Mouse (Mus musculus) CH12.LX (cell line): Measurements from ENCODE around the gene Tes3-ps. TPM values are rescaled to one million over a fixed set of nuclear protein-coding genes. Genes with fewer than 3 reads are reported as not detected.

Experiments used
- DNase-seq: peaks from one replicate; pipeline ENCODE4 v3.0.0-alpha.2; 2013; ENCODE audit errors: extremely low read depth
- H3K27ac ChIP-seq: 2 replicates; pipeline ENCODE4 v1.5.1; 2012; ENCODE audit warnings: low read depth, mild to moderate bottlenecking, control low read depth, moderate library complexity; ENCODE audit not compliant: insufficient read depth
- H3K27me3 ChIP-seq: replicated peaks from 2 replicates; pipeline ENCODE3; 2012; ENCODE audit warnings: inconsistent platforms
- H3K36me3 ChIP-seq, 2 experiments: replicated peaks in 1 of 2; 2 replicates each; pipeline versions ENCODE3 to v1.6.1; 2012; ENCODE audit warnings: inconsistent platforms in 1 of 2, low read length in 1 of 2, mild to moderate bottlenecking in 1 of 2, mixed read lengths in 1 of 2, moderate library complexity in 1 of 2; ENCODE audit not compliant: control insufficient read depth in 1 of 2, insufficient read depth in 1 of 2
- H3K4me1 ChIP-seq, 2 experiments: 2 replicates each; pipeline ENCODE4 v1.6.1; 2012; ENCODE audit warnings: inconsistent platforms in 1 of 2, moderate library complexity in 1 of 2; ENCODE audit not compliant: insufficient read depth in 2 of 2, control insufficient read depth in 1 of 2
- H3K4me2 ChIP-seq: 2 replicates; pipeline ENCODE4 v1.6.1; 2012; ENCODE audit warnings: low read depth, mild to moderate bottlenecking, control low read depth; ENCODE audit not compliant: poor library complexity, insufficient read depth, severe bottlenecking
- H3K4me3 ChIP-seq, 3 experiments: fragments of 150-350 bp in 1 of 3; sonication (generic) in 1 of 3; replicated peaks in 1 of 3; 2 replicates each; pipeline versions ENCODE3 to v1.5.1; 2011 to 2012; ENCODE audit warnings: low read depth in 2 of 3, low read length in 2 of 3, mild to moderate bottlenecking in 2 of 3, moderate library complexity in 2 of 3, control low read depth in 1 of 3, improper control_type of control experiment in 1 of 3, inconsistent platforms in 1 of 3, mixed read lengths in 1 of 3; ENCODE audit not compliant: poor library complexity in 1 of 3
- H3K79me2 ChIP-seq: replicated peaks from 2 replicates; pipeline ENCODE4 v1.6.1; 2012; ENCODE audit warnings: mild to moderate bottlenecking, moderate library complexity; ENCODE audit not compliant: control insufficient read depth, poor library complexity, insufficient read depth, severe bottlenecking; ENCODE audit errors: extremely low read depth
- H3K9ac ChIP-seq: 2 replicates; pipeline ENCODE4 v1.6.1; 2012; ENCODE audit warnings: low read depth, mild to moderate bottlenecking, control low read depth, moderate library complexity; ENCODE audit not compliant: insufficient read depth
- H3K9me3 ChIP-seq: replicated peaks from 2 replicates; pipeline ENCODE3; 2012; ENCODE audit warnings: low read length, inconsistent platforms, mixed read lengths
- CHD1 ChIP-seq: IDR thresholded peaks from 2 replicates; pipeline ENCODE4 v1.6.1; 2012; ENCODE audit warnings: low read depth, low read length, improper control_type of control experiment, inconsistent platforms
- EP300 ChIP-seq: IDR thresholded peaks from 2 replicates; pipeline ENCODE4 v1.6.1; 2011; ENCODE audit warnings: low read length, improper control_type of control experiment
- ETS1 ChIP-seq: conservative IDR thresholded peaks from 2 replicates; pipeline ENCODE4 v1.6.1; 2012; ENCODE audit warnings: low read depth, mild to moderate bottlenecking, inconsistent platforms, low read length, improper control_type of control experiment, moderate library complexity
- HCFC1 ChIP-seq: IDR thresholded peaks from 2 replicates; pipeline ENCODE4 v1.6.1; 2012; ENCODE audit warnings: low read depth, mild to moderate bottlenecking, inconsistent platforms, low read length, improper control_type of control experiment
- IRF4 ChIP-seq: IDR thresholded peaks from 2 replicates; pipeline ENCODE4 v1.6.1; 2014; ENCODE audit warnings: low read depth, mild to moderate bottlenecking, inconsistent platforms, low read length, improper control_type of control experiment
- MAZ ChIP-seq: IDR thresholded peaks from 2 replicates; pipeline ENCODE4 v1.6.1; 2012; ENCODE audit warnings: low read depth, mild to moderate bottlenecking, inconsistent platforms, low read length, improper control_type of control experiment, moderate library complexity
- MEF2A ChIP-seq: IDR thresholded peaks from 2 replicates; pipeline ENCODE4 v1.6.1; 2014; ENCODE audit warnings: low read depth, mild to moderate bottlenecking, inconsistent platforms, low read length, improper control_type of control experiment, borderline replicate concordance
- MYC ChIP-seq: IDR thresholded peaks from 2 replicates; pipeline ENCODE4 v1.6.1; 2011; ENCODE audit warnings: low read depth, mild to moderate bottlenecking, improper control_type of control experiment, low read length
- PAX5 ChIP-seq: IDR thresholded peaks from 2 replicates; pipeline ENCODE4 v1.6.1; 2012; ENCODE audit warnings: low read length, inconsistent platforms, mixed read lengths
- POLR2A ChIP-seq: IDR thresholded peaks from 2 replicates; pipeline ENCODE4 v1.6.1; 2011; ENCODE audit warnings: low read depth, mild to moderate bottlenecking, improper control_type of control experiment, low read length
- RAD21 ChIP-seq: IDR thresholded peaks from 2 replicates; pipeline ENCODE4 v1.6.1; 2011; ENCODE audit warnings: low read depth, mild to moderate bottlenecking, low read length, improper control_type of control experiment, moderate library complexity
- SMC3 ChIP-seq: IDR thresholded peaks from 2 replicates; pipeline ENCODE4 v1.6.1; 2011; ENCODE audit warnings: low read depth, low read length, improper control_type of control experiment
- UBTF ChIP-seq: IDR thresholded peaks from 2 replicates; pipeline ENCODE4 v1.6.1; 2012; ENCODE audit warnings: low read depth, mild to moderate bottlenecking, inconsistent platforms, low read length, improper control_type of control experiment, moderate library complexity
- USF1 ChIP-seq: IDR thresholded peaks from 2 replicates; pipeline ENCODE4 v1.6.1; 2014; ENCODE audit warnings: low read depth, mild to moderate bottlenecking, inconsistent platforms, low read length, improper control_type of control experiment
- USF2 ChIP-seq: conservative IDR thresholded peaks from 2 replicates; pipeline ENCODE4 v1.6.1; 2011; ENCODE audit warnings: low read depth, low read length, improper control_type of control experiment
- ZMIZ1 ChIP-seq: IDR thresholded peaks from 2 replicates; pipeline ENCODE4 v1.6.1; 2012; ENCODE audit warnings: low read depth, mild to moderate bottlenecking, inconsistent platforms, low read length, improper control_type of control experiment
- dilution Hi-C: fragments of 300-500 bp; cut with MboI; formaldehyde crosslinking; loops from 2 replicates; pipeline ENCODE4 v1.14.3; 2020; ENCODE audit warnings: low sequenced_read_pairs; ENCODE audit not compliant: extremely low pct_unique_long_range_greater_than_20kb, extremely low pct_ligation_motif_present
- in situ Hi-C: fragments of 300-500 bp; cut with MboI; formaldehyde crosslinking; loops from 3 replicates; pipeline ENCODE4 v1.14.3; 2019; ENCODE audit warnings: low sequenced_read_pairs, low pct_ligation_motif_present, low pct_unique_long_range_greater_than_20kb, mixed read lengths
- polyA plus RNA-seq: library from polyadenylated mRNA; unstranded; fragments of >175 nt; gene quantifications from 2 replicates; pipeline ENCODE4 v1.2.1, GENCODE M21; 2012; ENCODE audit warnings: low read depth; ENCODE audit not compliant: insufficient read length
- total RNA-seq, 2 experiments: library from RNA; depleted of rRNA; stranded (reverse); fragments of 300-350 nt in 1 of 2; fragments of >200 nt in 1 of 2; gene quantifications; 2 replicates each; pipeline ENCODE4 v1.2.3; 2012 to 2014

Tes3-ps gene
- total and polyA plus RNA-seq, 3 experiments = 0.25 to 2.3 (median 1.6) TPM

- TF ChIP-seq PAX5 (no peak), IRF4 (no peak), ETS1 (no peak), USF2 (no peak), SMC3 (no peak), UBTF (no peak), MYC (no peak), POLR2A (no peak)
- no peaks in the 10 kb centered on the region for H3K9me3 ChIP-seq
- no peaks in the 10 kb centered on the region for H3K79me2 ChIP-seq
- in situ Hi-C loops (no loop called here), dilution Hi-C loops (no loop called here)
- no peak overlapping the region for H3K27ac ChIP-seq
- H3K4me2 ChIP-seq = no peak overlapping the region
- no peaks in the 10 kb centered on the region for H3K27me3 ChIP-seq
- no peak overlapping the region for H3K9ac ChIP-seq
- peaks cover 0 to 14% of the 10 kb centered on the region in 2 experiments; a peak in 2 of 4 replicates for H3K4me1 ChIP-seq
- DNase-seq = no peak
- H3K4me3 ChIP-seq = no peak overlapping the region
- H3K36me3 ChIP-seq = no peaks in the 10 kb centered on the region
These were observed 45.6 kb downstream of the Tes3-ps start for GRCm38 (mm10) chr13:49538693-49539092.

GRCm38 (mm10) chr13:49544279-49544678 is 51.2 kb downstream of the Tes3-ps start, which contains the start of gene Aspn:
TSS of gene Aspn (plus strand) at chr13:49544443.
- Histone ChIP-seq H3K9me3 (no peaks in the 10 kb centered on the region), H3K4me1 (peaks cover 0 to 10% of the 10 kb centered on the region in 2 experiments; a peak in 2 of 4 replicates), H3K36me3 (peaks cover 0 to 3% of the 10 kb centered on the region in 2 experiments), H3K79me2 (no peaks in the 10 kb centered on the region), H3K9ac (no peak within 1 kb of the TSS), H3K27ac (no peak within 1 kb of the TSS), H3K27me3 (no peaks in the 10 kb centered on the region), H3K4me3 (no peak within 1 kb of the TSS), H3K4me2 (no peak within 1 kb of the TSS)
- dilution Hi-C loops (no loop called here), in situ Hi-C loops (no loop called here)
- DNase-seq = no peak
- no peak for TF ChIP-seq MAZ
- TF ChIP-seq EP300 = no peak
- no peak for TF ChIP-seq USF1
- no peak for TF ChIP-seq CHD1
- no peak for TF ChIP-seq RAD21
- no peak for TF ChIP-seq HCFC1
- TF ChIP-seq PAX5 = no peak
- TF ChIP-seq SMC3 = no peak
- TF ChIP-seq ZMIZ1 = no peak

- Histone ChIP-seq H3K4me3 (no peak overlapping the region), H3K4me1 (peaks cover 0 to 7% of the 10 kb centered on the region in 2 experiments; a peak in 1 of 4 replicates)
- no peak for TF ChIP-seq RAD21
- TF ChIP-seq SMC3 = no peak
- TF ChIP-seq MEF2A = no peak
- TF ChIP-seq, all 38 proteins: peak for 0
- no peak for DNase-seq
- Histone ChIP-seq H3K36me3 (peaks cover 0 to 3% of the 10 kb centered on the region in 2 experiments), H3K9me3 (no peaks in the 10 kb centered on the region), H3K9ac (no peak overlapping the region), H3K4me2 (no peak overlapping the region), H3K79me2 (no peaks in the 10 kb centered on the region), H3K27me3 (no peaks in the 10 kb centered on the region), H3K27ac (no peak overlapping the region)
- in situ Hi-C loops = no loop called here
- dilution Hi-C loops = no loop called here
These were observed 52.5 kb downstream of the Tes3-ps start for GRCm38 (mm10) chr13:49545646-49546045.

Other genes with a start within 250 kb of the Tes3-ps start
- 7.7 and 12.0 TPM in 2 replicates for gene Susd3, start 244.6 kb upstream of the Tes3-ps start, total RNA-seq (2012; rRNA removed)
- gene Susd3, start 244.6 kb upstream of the Tes3-ps start, total RNA-seq (2014; rRNA removed) = 19.0 and 24.2 TPM in 2 replicates
- gene Susd3, start 244.6 kb upstream of the Tes3-ps start, polyA plus RNA-seq = 6.0 and 8.2 TPM in 2 replicates
- 13.6 and 16.1 TPM in 2 replicates for gene Fgd3, start 173.0 kb upstream of the Tes3-ps start, total RNA-seq (2012; rRNA removed)
- gene Fgd3, start 173.0 kb upstream of the Tes3-ps start, total RNA-seq (2014; rRNA removed) = 8.7 and 9.5 TPM in 2 replicates
- gene Fgd3, start 173.0 kb upstream of the Tes3-ps start, polyA plus RNA-seq = 14.5 and 15.9 TPM in 2 replicates
- 21.0 and 21.3 TPM in 2 replicates for gene Bicd2, start 151.7 kb upstream of the Tes3-ps start, total RNA-seq (2012; rRNA removed)
- 16.9 and 18.0 TPM in 2 replicates for gene Bicd2, start 151.7 kb upstream of the Tes3-ps start, total RNA-seq (2014; rRNA removed)
- 26.5 and 27.0 TPM in 2 replicates for gene Bicd2, start 151.7 kb upstream of the Tes3-ps start, polyA plus RNA-seq
- 8.7 and 11.4 TPM in 2 replicates for gene Ippk, start 72.1 kb upstream of the Tes3-ps start, total RNA-seq (2012; rRNA removed)
- gene Ippk, start 72.1 kb upstream of the Tes3-ps start, total RNA-seq (2014; rRNA removed) = 21.5 and 23.6 TPM in 2 replicates
- 9.0 and 10.3 TPM in 2 replicates for gene Ippk, start 72.1 kb upstream of the Tes3-ps start, polyA plus RNA-seq
- gene Ecm2, start 11.5 kb downstream of the Tes3-ps start, total RNA-seq (2012; rRNA removed) = under 0.01 and 0.04 TPM in 2 replicates
- gene Ecm2, start 11.5 kb downstream of the Tes3-ps start, total RNA-seq (2014; rRNA removed) = not detected in 2 replicates
- 0.08 and 0.14 TPM in 2 replicates for gene Ecm2, start 11.5 kb downstream of the Tes3-ps start, polyA plus RNA-seq
- not detected in 2 replicates for gene Aspn, start 51.1 kb downstream of the Tes3-ps start, total RNA-seq (2012; rRNA removed)
- gene Aspn, start 51.1 kb downstream of the Tes3-ps start, total RNA-seq (2014; rRNA removed) = not detected in 2 replicates
- gene Aspn, start 51.1 kb downstream of the Tes3-ps start, polyA plus RNA-seq = 0.23 and 0.27 TPM in 2 replicates
- gene Omd, start 89.1 kb downstream of the Tes3-ps start, total RNA-seq (2012; rRNA removed) = not detected in 2 replicates
- gene Omd, start 89.1 kb downstream of the Tes3-ps start, total RNA-seq (2014; rRNA removed) = not detected in 2 replicates
- gene Omd, start 89.1 kb downstream of the Tes3-ps start, polyA plus RNA-seq = 0.25 and 0.37 TPM in 2 replicates
- gene Ogn, start 114.7 kb downstream of the Tes3-ps start, total RNA-seq (2012; rRNA removed) = not detected in 2 replicates
- not detected in 2 replicates for gene Ogn, start 114.7 kb downstream of the Tes3-ps start, total RNA-seq (2014; rRNA removed)
- not detected in 2 replicates for gene Ogn, start 114.7 kb downstream of the Tes3-ps start, polyA plus RNA-seq
- 11.2 and 14.9 TPM in 2 replicates for gene Cenpp, start 159.5 kb downstream of the Tes3-ps start, total RNA-seq (2012; rRNA removed)
- 35.3 and 41.8 TPM in 2 replicates for gene Cenpp, start 159.5 kb downstream of the Tes3-ps start, total RNA-seq (2014; rRNA removed)
- 10.7 and 11.8 TPM in 2 replicates for gene Cenpp, start 159.5 kb downstream of the Tes3-ps start, polyA plus RNA-seq
- gene Nol8, start 159.8 kb downstream of the Tes3-ps start, total RNA-seq (2012; rRNA removed) = 14.9 and 24.0 TPM in 2 replicates
- gene Nol8, start 159.8 kb downstream of the Tes3-ps start, total RNA-seq (2014; rRNA removed) = 33.4 and 40.1 TPM in 2 replicates
- 32.8 and 36.7 TPM in 2 replicates for gene Nol8, start 159.8 kb downstream of the Tes3-ps start, polyA plus RNA-seq
- gene Iars, start 188.8 kb downstream of the Tes3-ps start, total RNA-seq (2012; rRNA removed) = 100 and 141 TPM in 2 replicates
- 81.6 and 88.2 TPM in 2 replicates for gene Iars, start 188.8 kb downstream of the Tes3-ps start, total RNA-seq (2014; rRNA removed)
- gene Iars, start 188.8 kb downstream of the Tes3-ps start, polyA plus RNA-seq = 148 and 160 TPM in 2 replicates